Mouse (Mus musculus) spleen, adult 2 months (tissue): ENCODE results near the gene Pycr2. TPM values are rescaled to one million over a fixed set of nuclear protein-coding genes. Genes with fewer than 3 reads are reported as not detected.
A peak's percentile ranks its signal among the peaks of the same experiment; 100 is the strongest.

Experiments used
- DNase-seq, 2 experiments: peaks; one replicate each; pipeline versions ENCODE4 v3.0.0 to v3.0.0-alpha.2; 2012 to 2021; ENCODE audit warnings: low spot score in 2 of 2, low read depth in 1 of 2
- H3K27ac ChIP-seq: fragments of 200-500 bp; 2 replicates; pipeline ENCODE4 v1.5.1; 2012; ENCODE audit warnings: low read length, inconsistent platforms; ENCODE audit not compliant: insufficient read depth
- H3K27me3 ChIP-seq: fragments of 200-500 bp; 2 replicates; pipeline ENCODE4 v1.6.1; 2012; ENCODE audit warnings: mild to moderate bottlenecking, moderate library complexity, low read length, inconsistent platforms; ENCODE audit not compliant: control insufficient read depth, insufficient read depth
- H3K36me3 ChIP-seq: fragments of 200-500 bp; 2 replicates; pipeline ENCODE4 v1.6.1; 2012; ENCODE audit warnings: mild to moderate bottlenecking, low read length, inconsistent platforms; ENCODE audit not compliant: control insufficient read depth, insufficient read depth
- H3K4me1 ChIP-seq: fragments of 200-500 bp; 2 replicates; pipeline ENCODE4 v1.6.1; 2011; ENCODE audit warnings: inconsistent platforms; ENCODE audit not compliant: control insufficient read depth, insufficient read depth, insufficient read length
- H3K4me3 ChIP-seq: fragments of 200-500 bp; 2 replicates; pipeline ENCODE4 v1.5.1; 2011; ENCODE audit warnings: mild to moderate bottlenecking, inconsistent platforms; ENCODE audit not compliant: insufficient read depth, insufficient read length; ENCODE audit errors: extremely low read depth
- CTCF ChIP-seq: fragments of 200-500 bp; IDR thresholded peaks from 2 replicates; pipeline ENCODE4 v1.5.1; 2011; ENCODE audit warnings: mild to moderate bottlenecking, inconsistent platforms; ENCODE audit not compliant: insufficient read depth, insufficient read length, insufficient replicate concordance; ENCODE audit errors: extremely low read depth
- POLR2A ChIP-seq: fragments of 200-500 bp; IDR thresholded peaks from 2 replicates; pipeline ENCODE4 v1.6.1; 2011; ENCODE audit warnings: low read depth, low read length, inconsistent platforms
- WGBS: fragments of 180-500 bp; shearing (Covaris S2); methylation state at CpG from one replicate; pipeline ENCODE4 v1.1.7; 2018; 5-methylcytosine and 5-hydroxymethylcytosine counted together
- polyA plus RNA-seq: library from polyadenylated mRNA; depleted of rRNA; stranded (reverse); fragments of >200 nt; gene quantifications from 2 replicates; pipeline ENCODE4 v1.2.3, GENCODE M21; 2012; rRNA removed

Gene Pycr2
- 41.7 and 53.9 TPM in 2 replicates for polyA plus RNA-seq

DNA sequence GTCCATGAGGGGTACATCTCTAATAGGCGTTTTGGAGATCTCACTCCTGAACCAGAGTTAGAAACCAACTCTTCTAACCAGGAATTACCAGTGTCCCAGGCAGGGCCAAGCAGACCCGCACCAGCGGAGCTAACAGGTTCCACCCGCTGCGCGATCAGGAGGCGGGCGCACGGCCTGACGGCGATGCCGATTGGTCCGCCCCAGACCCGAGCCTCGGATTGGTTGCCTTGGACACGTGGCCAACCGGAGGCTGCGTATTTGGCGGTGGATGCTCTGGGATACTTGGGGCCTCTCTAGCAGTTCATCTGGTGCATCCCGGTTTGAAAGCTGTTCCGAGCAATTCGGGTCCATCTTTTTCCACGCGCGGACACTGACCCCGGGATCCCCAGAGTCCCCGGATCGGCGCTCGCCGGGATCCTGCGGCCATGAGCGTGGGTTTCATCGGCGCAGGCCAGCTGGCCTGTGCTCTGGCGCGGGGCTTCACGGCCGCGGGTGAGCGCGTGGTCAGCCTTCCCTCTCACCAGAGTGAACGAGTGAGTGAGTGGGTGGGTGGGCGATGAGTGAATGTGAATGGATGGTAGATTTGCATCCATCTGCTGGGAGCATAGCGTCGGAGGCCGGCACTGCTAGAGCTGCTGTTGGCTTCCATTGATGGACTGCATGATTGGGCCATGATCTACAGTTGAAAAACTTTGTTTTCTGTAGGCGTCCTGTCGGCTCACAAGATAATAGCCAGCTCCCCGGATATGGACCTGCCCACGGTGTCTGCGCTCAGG, at the start of gene Pycr2:
Gene Pycr2, plus strand, starts transcription at position 255 of the 776 bp plus-strand sequence.
- peak within 1 kb of the TSS; percentile 87 for H3K4me3 ChIP-seq
- peak; percentile 80 to 92 for DNase-seq
- under 1% methylated on average over 52 of the region's 52 CpGs for WGBS
- no peaks in the 10 kb centered on the region for H3K27me3 ChIP-seq
- peaks cover 18% of the 10 kb centered on the region for H3K36me3 ChIP-seq
- H3K4me1 ChIP-seq = peaks cover 6% of the 10 kb centered on the region; the same call in 1 of the 2 replicates
- peak; percentile 60 for TF ChIP-seq POLR2A
- no peak for TF ChIP-seq CTCF
- peak within 1 kb of the TSS; percentile 74 for H3K27ac ChIP-seq

DNA sequence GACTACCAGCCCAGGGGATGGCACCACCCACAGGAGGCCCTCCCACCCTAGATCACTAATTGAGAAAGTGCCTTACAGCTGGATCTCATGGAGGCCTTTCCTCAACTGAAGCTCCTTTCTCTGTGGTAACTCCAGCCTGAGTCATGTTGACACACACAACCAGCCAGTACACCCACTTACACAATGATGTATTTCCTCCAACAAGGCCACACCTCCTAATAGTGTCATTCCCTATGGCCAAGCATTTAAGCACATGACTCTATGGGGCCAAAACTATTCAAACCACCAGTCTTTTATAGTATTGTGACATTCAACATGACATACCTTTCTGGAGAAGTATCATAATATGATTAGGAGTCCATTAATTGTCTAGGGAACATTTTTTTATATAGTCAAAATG, 45.3 kb upstream of the Pycr2 start:
- Histone ChIP-seq H3K4me1 (no peaks in the 10 kb centered on the region), H3K27ac (no peak overlapping the region), H3K4me3 (no peak overlapping the region), H3K27me3 (no peaks in the 10 kb centered on the region), H3K36me3 (peaks cover 33% of the 10 kb centered on the region)
- DNase-seq = no peak
- TF ChIP-seq CTCF = no peak
- TF ChIP-seq POLR2A = no peak

DNA sequence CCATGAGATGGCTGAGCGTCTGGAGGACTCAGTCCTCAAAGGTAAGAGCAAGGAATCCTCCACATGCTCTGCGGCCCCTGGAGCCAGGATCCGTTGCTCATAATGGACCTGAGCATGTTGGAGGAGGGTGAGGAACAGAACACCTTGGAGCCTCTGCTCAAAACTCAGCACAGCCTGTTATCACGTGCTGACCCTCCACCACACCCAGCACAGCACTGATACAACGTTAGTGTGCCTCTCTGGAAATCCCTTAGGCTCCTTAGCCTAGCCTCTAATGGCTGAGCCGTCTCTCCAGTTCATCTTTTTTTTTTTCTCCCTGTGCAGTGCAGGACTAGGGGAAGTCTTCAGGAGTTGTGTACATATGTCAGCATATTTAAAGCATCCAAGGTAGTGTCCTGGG, 44.1 kb upstream of the Pycr2 start:
- Histone ChIP-seq H3K4me1 (no peaks in the 10 kb centered on the region), H3K27ac (no peak overlapping the region), H3K4me3 (no peak overlapping the region), H3K36me3 (peaks cover 37% of the 10 kb centered on the region), H3K27me3 (no peaks in the 10 kb centered on the region)
- WGBS = 88% methylated on average over 6 of the region's 6 CpGs
- no peak for TF ChIP-seq CTCF
- no peak for TF ChIP-seq POLR2A
- DNase-seq = no peak

DNA sequence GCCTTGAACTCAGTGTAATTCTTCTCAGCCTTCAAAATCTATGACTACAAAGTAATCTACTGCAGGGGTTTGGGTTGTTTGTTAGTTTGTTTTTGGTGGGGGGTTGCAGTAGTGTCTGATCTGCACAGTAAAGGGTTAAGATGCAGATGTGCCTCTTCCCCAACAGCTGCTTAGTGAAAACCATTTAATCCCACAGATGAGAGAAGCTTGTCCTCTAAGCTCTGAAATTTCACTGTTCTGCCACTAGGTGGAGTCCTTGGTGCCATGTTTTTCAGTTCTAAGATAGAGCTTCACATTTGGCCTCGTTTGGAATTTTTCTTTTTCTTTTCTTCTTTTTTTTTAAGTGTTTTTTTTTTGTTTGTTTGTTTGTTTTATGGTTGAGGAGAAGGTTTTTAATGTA, 40.5 kb upstream of the Pycr2 start:
- Histone ChIP-seq H3K4me1 (no peaks in the 10 kb centered on the region), H3K36me3 (peaks cover 36% of the 10 kb centered on the region), H3K4me3 (no peak overlapping the region), H3K27me3 (no peaks in the 10 kb centered on the region), H3K27ac (no peak overlapping the region)
- WGBS = 0% methylated on average over 1 of the region's 1 CpGs
- TF ChIP-seq CTCF (0 out of 2 replicates have a peak, but pooled peaks have one; percentile 22), POLR2A (no peak)
- DNase-seq = no peak

DNA sequence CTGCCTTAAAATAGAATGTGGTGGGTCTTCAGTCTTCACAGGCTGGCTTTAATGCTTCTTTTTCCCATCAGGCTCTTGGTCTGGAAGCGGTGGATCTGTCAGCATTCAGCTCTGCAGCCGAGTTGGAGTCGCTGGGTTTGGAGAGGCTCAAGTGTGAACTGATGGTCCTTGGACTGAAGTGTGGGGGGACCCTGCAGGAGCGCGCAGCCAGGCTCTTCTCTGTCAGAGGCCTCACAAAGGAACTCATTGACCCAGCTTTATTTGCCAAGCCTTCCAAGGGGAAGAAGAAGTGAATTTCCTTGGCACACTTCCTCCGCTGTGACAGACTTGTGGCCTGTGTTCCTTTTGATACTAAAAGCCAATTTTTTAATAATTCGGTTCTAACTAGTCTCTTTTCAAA, 38.1 kb upstream of the Pycr2 start:
- Histone ChIP-seq H3K4me3 (no peak overlapping the region), H3K27ac (no peak overlapping the region), H3K27me3 (no peaks in the 10 kb centered on the region), H3K36me3 (peaks cover 24% of the 10 kb centered on the region), H3K4me1 (no peaks in the 10 kb centered on the region)
- no peak for DNase-seq
- TF ChIP-seq CTCF = no peak
- no peak for TF ChIP-seq POLR2A
- 93% methylated on average over 7 of the region's 7 CpGs for WGBS

DNA sequence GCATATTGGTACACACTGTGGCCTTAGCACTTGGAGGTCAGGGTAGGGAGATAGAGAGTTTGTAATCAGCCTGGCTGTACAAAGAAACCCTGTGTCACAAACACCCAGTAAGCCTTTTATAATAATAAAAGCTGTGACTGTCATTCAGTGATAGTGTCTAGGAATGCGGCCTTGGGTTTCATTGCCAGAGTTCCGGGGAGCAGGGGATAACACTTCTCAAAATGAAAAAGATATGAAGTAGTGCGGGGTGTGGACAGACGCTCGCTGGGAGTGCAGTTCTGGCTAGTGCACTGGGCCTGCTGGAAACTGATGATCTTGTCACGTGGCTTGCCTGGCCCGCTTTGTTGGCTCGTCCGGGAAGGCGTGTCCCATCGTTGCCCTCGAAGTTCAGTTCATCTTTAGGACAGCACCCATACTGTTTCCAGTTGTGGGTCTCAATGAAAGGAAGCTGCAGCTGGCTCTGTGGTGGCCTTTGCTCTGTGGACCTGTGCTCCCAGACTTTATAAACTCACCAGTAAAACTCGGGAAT, 33.9 kb upstream of the Pycr2 start:
- WGBS = 85% methylated on average over 13 of the region's 13 CpGs
- Histone ChIP-seq H3K4me3 (no peak overlapping the region), H3K27me3 (no peaks in the 10 kb centered on the region), H3K4me1 (peaks cover 3% of the 10 kb centered on the region; the same call in 1 of the 2 replicates), H3K27ac (no peak overlapping the region), H3K36me3 (peaks cover 10% of the 10 kb centered on the region)
- no peak for TF ChIP-seq CTCF
- no peak for TF ChIP-seq POLR2A
- no peak for DNase-seq
